In genomic region chr6:88637611-88638301, GRCm38 (mm10) we compare ENCODE assay signal across 14 mouse cellular contexts. TPM values are rescaled to one million over a fixed set of nuclear protein-coding genes. Genes with fewer than 3 reads are reported as not detected.
DNase-seq lines count a peak whose midpoint lies in the region; ATAC-seq and TF ChIP-seq lines count a peak whose summit lies in the region.
"Had no signal": no experiment of that assay in that cellular context is flagged by ENCODE, and none has a peak within 500 bp of the region (broad histone marks: within the 10 kb centered on the region; RNA-seq: fewer than 3 reads in every experiment).

Gene Kbtbd12 (minus strand): TSS chr6:88637950.

- H3K4me2 ChIP-seq in forebrain, postnatal 0 days (ENCODE audit: low read depth) = no peak within 1 kb of the TSS
- H3K4me2 ChIP-seq in liver, embryonic 12.5 days = peak within 1 kb of the TSS; percentile 60
- H3K4me2 ChIP-seq in forebrain, embryonic 15.5 days (replicated peaks) = no peak within 1 kb of the TSS
- H3K4me2 ChIP-seq: hindbrain, embryonic 14.5 days; lung, embryonic 15.5 days; midbrain, embryonic 12.5 days had no signal

- H3K27me3 ChIP-seq in forebrain, embryonic 10.5 days (ENCODE audit: poor library complexity, severe bottlenecking) = no peaks in the 10 kb centered on the region
- H3K27me3 ChIP-seq in forebrain, postnatal 0 days (ENCODE audit: insufficient read depth, low read length) = no peaks in the 10 kb centered on the region
- H3K27me3 ChIP-seq in liver, embryonic 12.5 days (replicated peaks) = 0 out of 2 replicates have a peak, but pooled peaks cover 8% of the 10 kb centered on the region
- H3K27me3 ChIP-seq in forebrain, embryonic 15.5 days = no peaks in the 10 kb centered on the region
- H3K27me3 ChIP-seq: lung, embryonic 15.5 days; midbrain, embryonic 12.5 days had no signal

- H3K4me1 ChIP-seq in forebrain, embryonic 10.5 days = peaks cover 32% of the 10 kb centered on the region
- H3K4me1 ChIP-seq in forebrain, postnatal 0 days (ENCODE audit: insufficient read depth) = peaks cover 7% of the 10 kb centered on the region; the same call in 1 of the 2 replicates
- peaks cover 73% of the 10 kb centered on the region for H3K4me1 ChIP-seq in liver, embryonic 12.5 days
- peaks cover 14% of the 10 kb centered on the region for H3K4me1 ChIP-seq in forebrain, embryonic 15.5 days

- WGBS in forebrain, embryonic 10.5 days = 99% methylated on average over 5 of the region's 5 CpGs
- WGBS in forebrain, postnatal 0 days = 97% methylated on average over 5 of the region's 5 CpGs
- 90% methylated on average over 5 of the region's 5 CpGs for WGBS in liver, embryonic 12.5 days (ENCODE audit: insufficient replicate concordance)
- WGBS in forebrain, embryonic 15.5 days = 97% methylated on average over 5 of the region's 5 CpGs

- no peaks in the 10 kb centered on the region; the same call in 1 of the 2 replicates for H3K36me3 ChIP-seq in forebrain, embryonic 10.5 days (replicated peaks)
- H3K36me3 ChIP-seq in forebrain, postnatal 0 days (ENCODE audit: insufficient read depth) = no peaks in the 10 kb centered on the region
- 0 out of 2 replicates have a peak, but pooled peaks cover 2% of the 10 kb centered on the region for H3K36me3 ChIP-seq in liver, embryonic 12.5 days
- no peaks in the 10 kb centered on the region for H3K36me3 ChIP-seq in forebrain, embryonic 15.5 days
- H3K36me3 ChIP-seq: lung, embryonic 15.5 days; midbrain, embryonic 12.5 days had no signal

- H3K27ac ChIP-seq in forebrain, embryonic 10.5 days = no peak within 1 kb of the TSS
- H3K27ac ChIP-seq in forebrain, postnatal 0 days (ENCODE audit: low read depth, low read length) = no peak within 1 kb of the TSS
- peak within 1 kb of the TSS; percentile 81 for H3K27ac ChIP-seq in liver, embryonic 12.5 days
- H3K27ac ChIP-seq in forebrain, embryonic 15.5 days (replicated peaks) = no peak within 1 kb of the TSS
- H3K27ac ChIP-seq: lung, embryonic 15.5 days; midbrain, embryonic 12.5 days had no signal

- peak; percentile 12 for DNase-seq in forebrain, embryonic 10.5 days (ENCODE audit: extremely low spot score, low spot score)
- DNase-seq in forebrain, postnatal 0 days = no peak
- DNase-seq in heart, adult 8-10 months (ENCODE audit: low spot score) = no peak
- no peak for DNase-seq in kidney, postnatal 25 days
- DNase-seq: kidney, postnatal 36 days; right cerebral cortex, postnatal 25 days had no signal

- no peak for ATAC-seq in forebrain, postnatal 0 days
- ATAC-seq in erythroblast, adult 5-6 weeks (replicated peaks; ENCODE audit: low FRiP score, poor library complexity, severe bottlenecking) = peak; percentile 69
- ATAC-seq in liver, embryonic 12.5 days = peak; percentile 83
- ATAC-seq in activated CD4-positive, CD25-positive, alpha-beta regulatory T cell, adult 4 months = no peak
- no peak for ATAC-seq in forebrain, embryonic 15.5 days (replicated peaks)

- no peak within 1 kb of the TSS for H3K4me3 ChIP-seq in forebrain, embryonic 10.5 days
- no peak within 1 kb of the TSS for H3K4me3 ChIP-seq in forebrain, postnatal 0 days (ENCODE audit: low read depth, low read length)
- peak within 1 kb of the TSS; percentile 1 for H3K4me3 ChIP-seq in liver, embryonic 12.5 days
- no peak within 1 kb of the TSS for H3K4me3 ChIP-seq in forebrain, embryonic 15.5 days
- H3K4me3 ChIP-seq: lung, embryonic 15.5 days; midbrain, embryonic 12.5 days had no signal

- peaks cover 14% of the 10 kb centered on the region for H3K9me3 ChIP-seq in forebrain, embryonic 10.5 days
- H3K9me3 ChIP-seq in forebrain, postnatal 0 days (ENCODE audit: low read length) = no peaks in the 10 kb centered on the region
- peaks cover 14% of the 10 kb centered on the region for H3K9me3 ChIP-seq in liver, embryonic 12.5 days (replicated peaks)
- no peaks in the 10 kb centered on the region for H3K9me3 ChIP-seq in forebrain, embryonic 15.5 days
- H3K9me3 ChIP-seq: lung, embryonic 15.5 days had no signal

- no peak within 1 kb of the TSS for H3K9ac ChIP-seq in forebrain, postnatal 0 days
- peak within 1 kb of the TSS; percentile 35 for H3K9ac ChIP-seq in liver, embryonic 12.5 days
- H3K9ac ChIP-seq in forebrain, embryonic 15.5 days (replicated peaks) = no peak within 1 kb of the TSS
- H3K9ac ChIP-seq: hindbrain, embryonic 14.5 days; lung, embryonic 15.5 days; midbrain, embryonic 12.5 days had no signal

- TF ChIP-seq CTCF in forebrain, postnatal 0 days (IDR thresholded peaks at IDR 0.05; ENCODE audit: low read depth) = no peak

RNA-seq across cellular contexts. Expression of gene Kbtbd12, which starts in this region (rescaled TPM):
- polyA plus RNA-seq in forebrain, embryonic 10.5 days (2016; fragmentation: Nextera tagmentation; extraction: Ambion mirVana) = 0.22 and 0.25 TPM in 2 replicates
- total RNA-seq in forebrain, postnatal 0 days (2014; rRNA removed) = 0.08 and 0.29 TPM in 2 replicates
- polyA plus RNA-seq in forebrain, postnatal 0 days (2015; fragmentation: Nextera tagmentation; extraction: Ambion mirVana) = 0.14 and 0.24 TPM in 2 replicates
- total RNA-seq in erythroblast, adult 5-6 weeks (2015; ENCODE audit: low replicate concordance) = 15.5 and 26.9 TPM in 2 replicates
- 32.2 and 64.1 TPM in 2 replicates for total RNA-seq in erythroblast, adult 5-6 weeks (2017; ENCODE audit: low replicate concordance)
- total RNA-seq in heart, adult 8-10 months (2022) = 10 to 100 TPM; 39.1 to 45.4 (median 43.4) TPM
- 0.52 and 0.85 TPM in 2 replicates for polyA plus RNA-seq in liver, embryonic 12.5 days (2016; fragmentation: Nextera tagmentation; extraction: Ambion mirVana)
- polyA plus RNA-seq in activated CD4-positive, CD25-positive, alpha-beta regulatory T cell, adult 4 months (2017; shearing (Covaris generic)) = not detected
- polyA plus RNA-seq in forebrain, embryonic 15.5 days (2015; fragmentation: Nextera tagmentation; extraction: Ambion mirVana) = 0.20 TPM in 1 of 2 replicates, not detected in the other
- polyA plus RNA-seq: forebrain, embryonic 11.5 days; midbrain, embryonic 12.5 days had no signal

Comparison
In these comparisons a context has a peak if more than half of its experiments do, and no peak if none do; other contexts are left out.
1. RNA of gene Kbtbd12 (total RNA-seq): 39.1 to 45.4 TPM in heart, adult 8-10 months and 15.5 to 64.1 TPM in erythroblast, adult 5-6 weeks; 0.08 to 0.29 TPM in forebrain, postnatal 0 days; every median in the first group is over 10 times any median in the second.
2. Peak in DNase-seq in forebrain, embryonic 10.5 days; RNA of the gene not detected or under 1 TPM.
3. Peak in ATAC-seq, H3K4me3 ChIP-seq, H3K27ac ChIP-seq, H3K9ac ChIP-seq and H3K4me2 ChIP-seq in liver, embryonic 12.5 days; RNA of the gene not detected or under 1 TPM.